Mouse (Mus musculus) CH12.LX (cell line): Measurements from ENCODE around the gene Sgtb.
A peak's percentile ranks its signal among the peaks of the same experiment; 100 is the strongest.

Experiments
- BHLHE40 ChIP-seq: IDR thresholded peaks from 2 replicates; pipeline ENCODE4 v1.6.1; 2011; ENCODE audit warnings: mild to moderate bottlenecking, low read depth, low read length, improper control_type of control experiment
- CHD2 ChIP-seq: IDR thresholded peaks from 2 replicates; pipeline ENCODE4 v1.6.1; 2011; ENCODE audit warnings: low read length, improper control_type of control experiment
- CTCF ChIP-seq, 2 experiments: IDR thresholded peaks in 1 of 2; conservative IDR thresholded peaks in 1 of 2; 2 replicates each; pipeline ENCODE4 v1.5.1; 2011 to 2012; ENCODE audit warnings: low read depth in 2 of 2, low read length in 2 of 2, improper control_type of control experiment in 1 of 2, inconsistent platforms in 1 of 2, mild to moderate bottlenecking in 1 of 2, moderate library complexity in 1 of 2
- EP300 ChIP-seq: IDR thresholded peaks from 2 replicates; pipeline ENCODE4 v1.6.1; 2011; ENCODE audit warnings: low read length, improper control_type of control experiment
- HCFC1 ChIP-seq: IDR thresholded peaks from 2 replicates; pipeline ENCODE4 v1.6.1; 2012; ENCODE audit warnings: low read depth, mild to moderate bottlenecking, inconsistent platforms, low read length, improper control_type of control experiment
- MAX ChIP-seq: IDR thresholded peaks from 2 replicates; pipeline ENCODE4 v1.6.1; 2011; ENCODE audit warnings: low read length, improper control_type of control experiment
- MYC ChIP-seq: IDR thresholded peaks from 2 replicates; pipeline ENCODE4 v1.6.1; 2011; ENCODE audit warnings: low read depth, mild to moderate bottlenecking, improper control_type of control experiment, low read length
- NRF1 ChIP-seq: IDR thresholded peaks from 2 replicates; pipeline ENCODE4 v1.6.1; 2014; ENCODE audit warnings: low read depth, mild to moderate bottlenecking, inconsistent platforms, low read length, improper control_type of control experiment, moderate library complexity
- POLR2A ChIP-seq: IDR thresholded peaks from 2 replicates; pipeline ENCODE4 v1.6.1; 2011; ENCODE audit warnings: low read depth, mild to moderate bottlenecking, improper control_type of control experiment, low read length
- RAD21 ChIP-seq: IDR thresholded peaks from 2 replicates; pipeline ENCODE4 v1.6.1; 2011; ENCODE audit warnings: low read depth, mild to moderate bottlenecking, low read length, improper control_type of control experiment, moderate library complexity
- SMC3 ChIP-seq: IDR thresholded peaks from 2 replicates; pipeline ENCODE4 v1.6.1; 2011; ENCODE audit warnings: low read depth, low read length, improper control_type of control experiment
- TBP ChIP-seq: conservative IDR thresholded peaks from 2 replicates; pipeline ENCODE4 v1.6.1; 2011; ENCODE audit warnings: low read depth, low read length, improper control_type of control experiment
- ZNF384 ChIP-seq: IDR thresholded peaks from 2 replicates; pipeline ENCODE4 v1.6.1; 2012; ENCODE audit warnings: low read depth, low read length, improper control_type of control experiment, inconsistent platforms

- TF ChIP-seq CHD2, result no peak
- no peak for TF ChIP-seq HCFC1
- TF ChIP-seq BHLHE40, result no peak
- no peak for TF ChIP-seq EP300
- peak in 1 of 2 experiments; percentile 50; a peak in 2 of 4 replicates for TF ChIP-seq CTCF (conservative IDR thresholded peaks at IDR 0.05 in 1 of 2, IDR thresholded peaks at IDR 0.05 in 1 of 2; ENCODE audit: low read depth in 2 of 2, low read length in 2 of 2)
- TF ChIP-seq MYC, result no peak
- TF ChIP-seq MAX, result no peak
- TF ChIP-seq POLR2A, result no peak
- TF ChIP-seq SMC3, result peak; percentile 28
- peak; percentile 23; the same call in 1 of the 2 replicates for TF ChIP-seq ZNF384
- no peak for TF ChIP-seq NRF1
- no peak for TF ChIP-seq TBP
- TF ChIP-seq RAD21, result peak; percentile 16
Observed at GRCm38 (mm10) chr13:104113782-104114181, 4.2 kb downstream of the Sgtb start.
